Mouse (Mus musculus) thymus, adult 2 months (tissue): ENCODE results near the gene Nptn.

Experiments
- CTCF ChIP-seq: fragments of 200-500 bp; IDR thresholded peaks from 2 replicates; pipeline ENCODE4 v1.5.1; 2012; ENCODE audit warnings: mild to moderate bottlenecking, control low read depth, low read length, moderate library complexity, borderline replicate concordance; ENCODE audit not compliant: control insufficient read depth, poor library complexity, insufficient read depth; ENCODE audit errors: extremely low read depth
- POLR2A ChIP-seq: fragments of 200-500 bp; IDR thresholded peaks from 2 replicates; pipeline ENCODE4 v1.6.1; 2012; ENCODE audit warnings: mild to moderate bottlenecking, low read length, control low read depth, moderate library complexity; ENCODE audit not compliant: control insufficient read depth, poor library complexity, insufficient read depth; ENCODE audit errors: extremely low read depth

DNA sequence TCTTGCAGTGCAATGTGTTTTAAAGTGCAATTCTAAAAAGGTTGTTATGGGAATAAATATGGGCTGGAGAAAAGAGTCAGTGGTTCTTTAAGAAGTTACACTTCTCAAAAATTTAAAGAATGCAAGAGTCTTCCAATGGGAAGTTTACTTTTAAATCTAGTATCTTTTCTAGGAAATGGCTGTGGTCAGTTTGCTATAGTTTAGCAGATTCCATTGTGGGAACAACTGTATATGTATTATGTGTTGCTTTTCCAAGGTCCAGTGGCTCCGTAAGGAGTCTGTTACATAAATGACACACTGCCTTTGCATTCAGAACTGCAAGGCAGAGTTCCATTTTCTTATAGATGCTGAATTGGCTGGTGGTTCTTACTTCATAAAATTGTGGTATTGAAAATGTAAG lies 41.0 kb downstream of the Nptn start:
- TF ChIP-seq CTCF (no peak), POLR2A (no peak)
